In genomic region chr9:34993467-34994211, GRCm38 (mm10) we compare ENCODE assay signal across 8 mouse cellular contexts.
A peak's percentile ranks its signal among the peaks of the same experiment; 100 is the strongest.
DNase-seq lines count a peak whose midpoint lies in the region; ATAC-seq lines count a peak whose summit lies in the region.

No protein-coding gene starts in this region.

- no peak overlapping the region for H3K9ac ChIP-seq in hindbrain, embryonic 14.5 days

- H3K4me1 ChIP-seq in hindbrain, embryonic 14.5 days (replicated peaks; ENCODE audit: control insufficient read depth, insufficient read depth, low read length) = peaks cover 12% of the 10 kb centered on the region

- H3K27me3 ChIP-seq in hindbrain, embryonic 14.5 days (ENCODE audit: control insufficient read depth, insufficient read depth, low read length) = no peaks in the 10 kb centered on the region

- peak; percentile 42; the same call in 1 of the 2 replicates for ATAC-seq in hindbrain, embryonic 14.5 days (ENCODE audit: low FRiP score)

- no peak overlapping the region for H3K4me2 ChIP-seq in hindbrain, embryonic 14.5 days (replicated peaks)

- no peak overlapping the region for H3K4me3 ChIP-seq in hindbrain, embryonic 14.5 days (replicated peaks; ENCODE audit: low read length)

- no peaks in the 10 kb centered on the region for H3K36me3 ChIP-seq in hindbrain, embryonic 14.5 days (replicated peaks; ENCODE audit: control insufficient read depth, insufficient read depth)

- no peaks in the 10 kb centered on the region for H3K9me3 ChIP-seq in hindbrain, embryonic 14.5 days (ENCODE audit: control insufficient read depth, low read length)

- DNase-seq in Muller cell, postnatal 12 days (ENCODE audit: inconsistent ontology term) = peak; percentile 97
- DNase-seq in adrenal gland, postnatal 14 days = peak; percentile 93
- DNase-seq in frontal cortex, adult 2 months (ENCODE audit: extremely low spot score in 1 of 2, low spot score in 1 of 2) = peak; percentile 60 to 76
- DNase-seq in hindbrain, embryonic 14.5 days (ENCODE audit: low spot score) = peak; percentile 50
- DNase-seq in left cerebral cortex, adult 18-20 months (ENCODE audit: low spot score in 2 of 2) = peak; percentile 51 to 61
- peak; percentile 51 to 64 for DNase-seq in right cerebral cortex, adult 2 months (ENCODE audit: low spot score in 2 of 2)
- DNase-seq in spleen, adult 18-20 months = no peak
- DNase-seq in embryo, embryonic 10 days (ENCODE audit: low spot score) = no peak

- WGBS in hindbrain, embryonic 14.5 days = 76% methylated on average over 4 of the region's 4 CpGs

- no peak overlapping the region for H3K27ac ChIP-seq in hindbrain, embryonic 14.5 days

Comparison
In these comparisons a context has a peak if more than half of its experiments do, and no peak if none do; other contexts are left out.
1. DNase-seq: peak in Muller cell, postnatal 12 days (single experiment), adrenal gland, postnatal 14 days (single experiment), frontal cortex, adult 2 months (2 of 2), hindbrain, embryonic 14.5 days (single experiment), left cerebral cortex, adult 18-20 months (2 of 2) and right cerebral cortex, adult 2 months (2 of 2); none in spleen, adult 18-20 months (0 of 2) and embryo, embryonic 10 days (single experiment).